Mouse (Mus musculus) cerebellum, adult 9-11 months (tissue): ENCODE data around the gene Pde6h.
"Not testable (repeated sequence)": the region's sequence is repeated elsewhere in the genome, so short reads cannot be mapped to it uniquely, and the experiment has no call there.

Experiments used
- DNase-seq: peaks from one replicate; pipeline ENCODE4 v3.0.0; 2022

Pde6h gene

GRCm38 (mm10) chr6:136941051-136942021, 17.7 kb downstream of the Pde6h start, which contains the start of gene Arhgdib:
Arhgdib (minus strand) TSS chr6:136941899.
- DNase-seq = no peak

GRCm38 (mm10) chr6:136942280-136942679, 18.6 kb downstream of the Pde6h start:
- no peak for DNase-seq

- no peak for DNase-seq
Measured at GRCm38 (mm10) chr6:136943392-136943791, 19.8 kb downstream of the Pde6h start.

GRCm38 (mm10) chr6:136944511-136944910, 20.9 kb downstream of the Pde6h start:
- DNase-seq = no peak

GRCm38 (mm10) chr6:136946241-136946640, 22.6 kb downstream of the Pde6h start:
- DNase-seq = no peak

GRCm38 (mm10) chr6:136946943-136947342, 23.3 kb downstream of the Pde6h start:
- no peak for DNase-seq

GRCm38 (mm10) chr6:136947716-136948115, 24.1 kb downstream of the Pde6h start:
- DNase-seq = no peak

- DNase-seq = no peak
Measured at GRCm38 (mm10) chr6:136950171-136950570, 26.5 kb downstream of the Pde6h start.

GRCm38 (mm10) chr6:136952930-136953329, 29.3 kb downstream of the Pde6h start:
- no peak for DNase-seq

GRCm38 (mm10) chr6:136954192-136954591, 30.6 kb downstream of the Pde6h start:
- DNase-seq = no peak

GRCm38 (mm10) chr6:136954715-136955114, 31.1 kb downstream of the Pde6h start:
- no peak for DNase-seq

- no peak for DNase-seq
Measured at GRCm38 (mm10) chr6:136955240-136955639, 31.6 kb downstream of the Pde6h start.

GRCm38 (mm10) chr6:136957062-136957461, 33.4 kb downstream of the Pde6h start:
- no peak for DNase-seq

- no peak for DNase-seq
Measured at GRCm38 (mm10) chr6:136959131-136959530, 35.5 kb downstream of the Pde6h start.

GRCm38 (mm10) chr6:136962957-136963356, 39.3 kb downstream of the Pde6h start:
- no peak for DNase-seq

GRCm38 (mm10) chr6:136964609-136965510, 41.2 kb downstream of the Pde6h start:
- DNase-seq = no peak

GRCm38 (mm10) chr6:136965912-136966311, 42.3 kb downstream of the Pde6h start:
- no peak for DNase-seq

GRCm38 (mm10) chr6:136967466-136967865, 43.8 kb downstream of the Pde6h start:
- DNase-seq = no peak

GRCm38 (mm10) chr6:136968877-136969276, 45.2 kb downstream of the Pde6h start:
- DNase-seq = not testable (repeated sequence)

- DNase-seq = no peak
Measured at GRCm38 (mm10) chr6:136979274-136980082, 55.8 kb downstream of the Pde6h start.

- DNase-seq = no peak
Measured at GRCm38 (mm10) chr6:136980331-136980746, 56.7 kb downstream of the Pde6h start.

- no peak for DNase-seq
Measured at GRCm38 (mm10) chr6:136982581-136982980, 58.9 kb downstream of the Pde6h start.
